Mouse (Mus musculus) yolk sac, embryonic 10.5 days (tissue): ENCODE results near the gene Apbb1.

ENCODE experiments used
- DNase-seq: peaks from one replicate; pipeline ENCODE4 v3.0.0-alpha.2; 2017; ENCODE audit warnings: low spot score

Gene Apbb1

DNA sequence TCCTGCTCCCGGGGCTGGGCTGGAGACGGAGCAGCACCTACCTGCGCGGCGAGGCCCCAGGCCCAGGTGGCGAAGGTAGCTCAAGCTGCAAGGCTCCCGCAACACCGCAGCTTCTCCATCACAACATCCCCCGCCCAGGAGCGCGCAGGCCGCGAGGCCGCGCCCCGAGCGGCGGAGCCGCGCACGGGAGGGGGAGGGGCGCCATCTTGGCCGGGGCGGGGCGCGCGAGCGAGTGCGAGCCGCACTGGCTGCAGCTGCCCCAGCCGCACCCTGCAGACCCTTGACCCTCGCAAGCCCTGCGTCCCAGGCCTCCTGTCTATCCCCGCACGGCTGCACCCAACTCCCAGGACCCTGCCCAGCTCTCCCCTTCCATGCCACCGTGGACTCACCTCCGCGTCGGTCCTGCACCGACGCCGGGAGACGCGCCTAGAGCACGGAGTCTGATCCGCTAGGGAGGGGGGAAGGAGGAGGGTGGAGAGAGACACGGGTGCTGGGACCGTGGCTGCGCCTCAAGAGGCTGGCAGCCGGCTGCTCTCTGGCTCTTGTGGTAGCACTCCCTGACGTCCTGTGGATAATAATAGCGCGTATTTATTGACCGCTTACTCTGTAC, at the start of gene Apbb1:
TSS of gene Apbb1 (minus strand) at position 560 of the 610 bp plus-strand sequence.
- DNase-seq = peak; percentile 85

GRCm38 (mm10) chr7:105628633-105629032, 47.2 kb upstream of the Apbb1 start:
- no peak for DNase-seq

DNA sequence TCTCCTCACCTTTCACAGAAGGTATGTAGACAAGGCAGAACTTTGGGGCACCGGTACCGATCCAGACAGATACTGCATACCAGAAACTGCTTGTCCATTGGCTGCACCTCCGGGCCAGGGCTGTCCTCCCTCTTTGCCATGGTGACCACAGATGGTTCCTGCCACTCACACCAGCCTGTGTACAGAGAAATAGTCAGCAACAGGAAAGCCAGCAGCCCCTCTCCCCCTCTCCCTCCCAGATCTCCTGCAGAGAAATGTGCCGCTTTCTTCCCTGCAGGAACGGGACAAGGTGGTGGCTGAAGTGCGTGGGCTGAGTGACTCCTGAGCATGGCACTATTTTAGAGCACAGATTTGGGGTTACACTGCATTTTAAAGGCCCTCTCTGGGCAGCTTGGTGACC, 43.9 kb upstream of the Apbb1 start:
- DNase-seq = no peak

DNA sequence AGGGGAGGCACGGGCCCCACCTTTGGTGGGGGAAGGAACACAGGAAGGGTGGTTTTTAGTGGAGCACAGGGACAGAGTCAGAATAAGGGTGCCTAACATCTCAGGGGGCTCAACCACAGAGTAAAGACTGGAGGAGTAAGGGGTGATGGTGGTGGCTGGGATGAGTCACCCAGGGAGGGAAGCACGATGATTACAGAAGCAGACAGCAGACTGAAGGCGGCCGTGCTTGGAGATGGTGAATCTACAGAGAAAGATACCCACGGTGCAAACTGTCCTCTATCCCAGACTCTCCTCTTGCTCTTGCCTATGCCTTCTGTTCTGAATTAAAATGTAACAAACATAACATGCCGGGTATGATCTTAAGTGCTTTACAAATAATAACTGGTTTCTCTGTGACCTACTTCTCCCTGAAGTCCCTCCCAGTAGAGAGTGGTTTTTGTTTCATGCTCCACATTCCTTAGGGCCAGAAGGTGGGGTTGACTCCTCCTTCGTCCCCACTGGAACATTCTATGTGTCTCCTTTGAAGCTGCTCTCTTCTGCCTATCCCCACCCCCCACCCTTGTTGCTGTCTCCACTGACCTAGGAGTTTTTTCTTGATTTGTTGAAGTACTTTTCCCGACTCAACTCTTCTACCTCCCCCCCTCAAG, 40.3 kb upstream of the Apbb1 start:
- DNase-seq = no peak

DNA sequence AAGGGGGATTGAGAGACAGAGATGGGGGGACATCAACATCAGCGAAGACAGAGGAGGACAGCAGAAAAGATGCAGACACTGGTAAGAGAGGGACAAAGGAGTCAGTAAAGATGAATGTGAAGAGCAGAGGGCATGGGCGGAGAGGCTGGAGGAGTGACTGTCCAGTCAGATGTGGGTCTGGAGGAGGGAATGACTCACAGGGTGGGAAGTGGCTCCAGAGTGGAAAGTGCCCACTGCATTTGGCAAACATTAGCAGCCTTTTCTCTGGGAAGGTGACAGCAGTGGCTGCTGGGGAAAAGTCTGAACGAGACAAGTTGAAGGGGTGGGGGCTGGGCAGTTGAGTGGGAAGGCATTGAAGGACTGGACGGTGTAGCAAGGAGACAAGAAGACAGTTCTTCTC, 39.6 kb upstream of the Apbb1 start:
- no peak for DNase-seq

DNA sequence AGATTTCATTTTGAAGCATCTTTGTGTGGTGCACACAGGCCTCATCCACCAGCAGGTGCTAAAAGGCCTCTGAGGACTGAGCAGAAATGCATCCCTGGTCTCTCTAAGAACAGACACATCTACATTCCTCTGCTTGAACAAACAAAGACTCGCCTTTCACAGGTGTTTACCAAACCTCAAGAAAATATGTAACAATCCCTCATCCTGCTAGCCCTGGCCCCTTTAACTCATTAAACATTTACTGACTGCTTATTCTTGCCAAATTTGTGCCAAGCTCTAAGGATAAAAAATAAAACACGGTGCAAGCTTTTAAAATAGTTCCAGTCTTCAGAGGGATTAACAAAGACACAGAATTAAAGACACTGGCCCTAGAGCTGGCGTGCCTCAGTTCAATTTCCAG, 38.2 kb upstream of the Apbb1 start:
- no peak for DNase-seq

- DNase-seq = no peak
These were observed 36.4 kb upstream of the Apbb1 start for GRCm38 (mm10) chr7:105617810-105618209.

DNA sequence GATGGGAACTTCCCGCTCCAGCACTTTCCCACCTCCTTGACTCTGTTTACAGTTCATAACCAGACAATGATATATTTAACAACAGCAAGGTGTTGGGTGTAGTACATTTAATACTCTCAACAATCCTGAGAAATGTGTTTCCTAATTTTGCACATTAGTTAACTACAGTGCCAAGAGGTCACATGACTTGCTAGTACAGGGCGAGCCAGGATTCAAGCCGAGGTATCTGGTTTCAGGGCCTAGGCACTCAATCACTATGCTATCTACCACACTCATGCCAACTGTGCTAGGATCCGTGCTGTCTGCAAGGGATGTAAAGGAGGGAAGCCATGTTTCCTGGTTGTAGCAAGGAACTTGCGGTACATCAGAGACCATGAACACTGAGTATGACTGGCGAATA, 35.1 kb upstream of the Apbb1 start:
- no peak for DNase-seq

DNA sequence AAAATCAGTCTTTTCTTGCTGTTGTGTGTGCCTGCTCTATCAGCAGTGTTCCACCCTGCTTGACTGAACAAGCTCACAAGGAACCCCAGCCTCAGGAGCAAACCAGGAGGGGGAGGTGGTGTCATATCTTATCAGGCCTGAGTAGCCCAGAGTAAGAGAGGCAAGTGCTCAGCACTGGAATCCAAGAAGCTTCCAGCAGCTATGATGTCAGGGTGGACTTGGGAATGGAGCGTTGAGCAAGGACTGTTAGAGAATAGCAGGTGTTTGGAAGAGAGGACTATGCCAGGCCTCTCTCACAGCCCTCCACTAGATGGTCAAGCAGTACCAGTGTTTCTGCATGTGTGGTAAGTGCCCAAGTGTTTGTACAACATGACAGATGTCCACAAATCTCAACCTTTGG, 34.3 kb upstream of the Apbb1 start:
- no peak for DNase-seq

DNA sequence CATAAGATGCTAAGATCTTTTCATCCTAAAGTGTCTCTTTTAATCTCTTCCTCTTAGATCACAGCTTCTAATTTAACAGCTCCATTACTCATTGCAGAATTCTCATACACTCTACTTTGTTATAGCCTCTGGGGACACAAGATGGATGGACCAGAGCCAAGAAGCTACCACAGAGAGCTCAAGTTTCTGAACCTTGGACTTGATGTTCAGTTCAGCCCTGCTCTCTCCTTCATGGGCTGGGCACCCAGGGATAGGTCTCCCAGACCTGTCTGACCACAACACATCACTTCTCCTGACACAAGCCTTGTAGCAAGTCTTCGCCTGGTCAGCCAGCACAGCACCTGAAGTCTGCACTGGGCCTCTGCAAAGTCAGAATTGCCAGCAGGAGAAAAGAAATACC, 32.9 kb upstream of the Apbb1 start:
- DNase-seq = no peak

DNA sequence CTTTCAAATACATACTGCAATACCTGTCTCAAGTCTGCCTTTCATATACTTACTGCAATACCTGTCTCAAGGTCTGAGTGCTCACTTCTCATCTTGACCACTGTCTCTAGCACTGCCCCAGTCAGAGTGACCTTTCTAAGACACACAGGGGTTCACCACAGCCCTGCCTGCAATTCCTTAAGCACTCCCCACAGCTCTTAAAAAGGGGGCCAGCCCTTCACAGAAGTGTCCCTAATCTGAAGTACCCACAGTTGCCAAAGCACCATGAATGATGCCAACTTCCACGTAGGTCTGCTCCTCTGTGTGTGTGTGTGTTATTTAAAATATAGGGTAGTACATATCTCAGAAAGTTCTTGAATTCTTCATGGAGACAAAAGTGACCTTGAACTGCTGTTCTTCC, 30.3 kb upstream of the Apbb1 start:
- DNase-seq = no peak

GRCm38 (mm10) chr7:105608467-105608866, 27.0 kb upstream of the Apbb1 start:
- DNase-seq = no peak

GRCm38 (mm10) chr7:105602860-105603623, 21.6 kb upstream of the Apbb1 start:
- peak; percentile 56 for DNase-seq

DNA sequence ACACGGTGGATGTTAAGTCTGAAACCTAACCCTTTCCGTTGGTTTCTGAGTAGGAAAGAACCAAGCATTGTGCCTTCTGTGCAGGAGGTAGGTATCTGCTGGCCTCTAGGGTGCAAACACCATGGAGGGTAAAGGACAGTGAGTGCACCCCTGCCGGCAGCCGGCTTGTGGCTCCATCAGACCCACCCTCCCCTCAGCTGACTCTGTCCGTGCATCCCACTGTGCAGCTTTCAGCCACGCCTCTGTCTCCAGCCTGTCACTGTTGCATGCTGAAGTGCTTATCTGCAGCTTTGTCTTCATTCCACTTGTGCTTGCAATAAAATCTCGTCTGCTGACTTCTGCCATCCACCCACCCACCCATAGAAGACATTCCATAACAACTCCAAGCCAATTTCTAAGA, 8.6 kb upstream of the Apbb1 start:
- DNase-seq = no peak

DNA sequence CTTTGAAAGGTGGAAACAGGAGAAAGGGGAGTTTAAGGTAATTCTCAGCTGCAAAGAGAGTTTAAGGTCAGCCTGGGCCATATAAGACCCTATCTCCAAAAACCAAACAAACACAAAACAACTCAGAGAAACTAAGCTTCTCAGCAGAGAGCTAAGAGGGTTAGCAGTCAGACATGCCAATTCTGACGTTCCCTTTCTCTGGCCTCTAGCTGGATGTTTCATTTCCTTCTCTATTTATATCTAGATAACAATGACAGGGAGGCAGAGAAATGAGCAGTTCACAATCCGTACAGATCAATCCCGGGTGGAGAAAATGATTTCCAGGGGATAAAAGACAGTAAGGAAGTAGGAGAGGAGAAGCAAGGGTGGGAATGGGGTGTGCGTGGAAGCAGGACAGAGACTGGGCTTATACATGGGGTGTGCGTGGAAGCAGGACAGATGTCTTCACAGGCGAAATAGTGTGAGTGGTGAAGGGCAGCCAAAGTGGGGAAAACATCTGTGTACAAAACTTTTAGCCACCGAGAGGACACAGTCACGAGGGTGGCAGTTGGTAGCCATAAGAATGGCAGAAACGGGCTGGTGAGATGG, 7.0 kb upstream of the Apbb1 start:
- DNase-seq = no peak

- DNase-seq = no peak
These were observed 506 bp upstream of the Apbb1 start for GRCm38 (mm10) chr7:105581959-105582358.

DNA sequence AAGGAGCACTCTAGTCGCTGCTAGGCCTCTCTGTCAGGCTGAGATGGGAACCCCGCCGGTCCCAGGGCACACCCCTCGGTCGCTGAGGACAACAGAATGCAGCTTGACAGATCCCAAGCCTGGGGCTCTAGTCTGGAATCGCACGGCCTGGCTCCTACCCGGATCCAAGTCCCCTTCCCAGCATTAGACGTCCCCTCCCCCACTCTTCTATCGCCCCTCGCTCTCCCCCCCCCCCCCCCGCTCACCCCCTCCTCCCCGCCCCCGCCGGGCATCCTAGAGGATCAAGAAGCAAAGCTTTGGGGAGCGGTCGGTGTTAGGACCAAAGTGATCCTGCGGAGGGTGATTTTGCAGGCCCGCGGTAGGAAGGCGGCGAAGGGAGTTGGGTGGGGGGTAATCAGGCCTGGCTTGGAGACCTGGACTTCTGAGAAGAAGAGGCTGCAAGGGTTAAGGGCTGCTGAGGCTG, 795 bp downstream of the Apbb1 start:
- no peak for DNase-seq

- DNase-seq = no peak
These were observed 3.0 kb downstream of the Apbb1 start for GRCm38 (mm10) chr7:105578481-105578880.

DNA sequence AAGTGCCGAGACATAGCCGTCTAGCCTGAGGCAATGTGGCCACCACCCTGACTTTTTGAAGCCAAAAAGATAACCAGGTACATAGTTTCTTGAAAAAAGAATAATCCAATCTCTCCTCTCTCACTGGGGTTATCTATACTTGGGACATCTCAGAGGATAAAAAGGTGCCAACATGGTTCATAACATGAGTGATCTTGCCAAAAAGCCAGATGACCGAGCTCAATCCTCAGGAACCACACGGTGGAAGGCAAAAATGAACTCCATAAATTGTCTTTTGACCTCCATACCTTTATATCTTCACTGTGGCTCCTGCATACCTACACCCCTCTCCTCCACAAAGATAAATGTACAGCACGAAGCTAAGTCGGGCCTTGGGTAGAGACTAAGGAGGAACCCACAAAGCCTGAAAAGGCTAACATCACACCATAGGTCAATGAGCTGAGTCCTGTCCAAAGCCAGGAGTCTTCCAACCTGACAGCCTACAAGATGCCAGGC, 4.0 kb downstream of the Apbb1 start:
- no peak for DNase-seq

DNA sequence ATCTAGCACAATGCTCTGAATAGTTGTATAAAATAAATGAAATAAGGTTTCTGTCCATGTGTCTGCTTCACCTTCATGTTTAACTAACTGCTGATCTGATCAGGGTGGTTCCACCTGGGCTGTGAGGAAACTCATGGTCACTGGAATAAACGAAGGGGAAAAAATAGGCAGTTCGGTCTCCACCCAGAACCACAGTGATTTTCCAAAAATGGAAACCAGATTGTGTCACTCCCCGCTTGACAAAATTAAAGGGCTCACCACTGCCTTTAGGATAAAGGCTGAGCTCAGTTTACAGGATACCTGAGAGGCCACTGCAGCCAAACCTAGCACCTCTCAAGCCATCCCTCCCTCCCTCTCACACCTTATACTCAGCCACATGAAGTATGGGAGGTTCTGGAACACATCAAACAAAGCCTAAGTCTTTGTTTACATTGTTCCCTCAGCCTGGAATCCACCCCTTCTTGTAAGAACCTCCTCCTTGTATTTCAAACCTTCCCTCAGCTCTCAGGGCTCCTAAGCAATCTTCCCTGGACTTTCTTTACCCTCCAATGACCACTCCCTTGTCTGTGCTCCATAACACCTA, 5.2 kb downstream of the Apbb1 start:
- no peak for DNase-seq

- DNase-seq = no peak
These were observed 6.9 kb downstream of the Apbb1 start for GRCm38 (mm10) chr7:105574537-105574936.

DNA sequence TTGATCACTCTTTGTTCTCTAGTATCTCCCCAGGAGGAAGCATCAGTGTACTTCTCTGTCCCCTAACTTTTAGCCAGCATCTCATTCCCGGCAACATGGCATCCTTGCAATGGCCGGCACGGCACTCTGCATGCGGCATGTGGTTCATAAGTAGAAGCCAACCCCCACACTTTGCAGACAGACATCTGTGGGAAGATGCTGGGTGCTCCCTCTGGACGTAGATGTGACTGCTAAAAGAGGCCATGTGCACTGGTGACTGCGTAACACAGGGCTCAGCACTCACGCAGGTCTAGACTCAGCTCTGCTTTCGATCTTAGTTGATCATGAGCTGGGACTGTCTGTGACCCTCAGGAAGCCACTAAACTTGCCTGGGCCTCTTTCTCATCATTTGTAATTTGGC, 8.5 kb downstream of the Apbb1 start:
- no peak for DNase-seq
